Mouse (Mus musculus): ENCODE results near the gene Chil3. TPM values are rescaled to one million over a fixed set of nuclear protein-coding genes. Genes with fewer than 3 reads are reported as not detected.

Gene Chil3
- polyA plus RNA-seq, 1 experiment, result not detected

GRCm38 (mm10) chr3:106126999-106127398 lies 40.4 kb downstream of the Chil3 start:
- Histone ChIP-seq H3K4me3 (ENCODE audit: insufficient read depth, low read depth, low read length) (no peak overlapping the region), H3K4me1 (ENCODE audit: control insufficient read depth, insufficient read depth, insufficient read length, low read length) (no peaks in the 10 kb centered on the region), H3K27ac (replicated peaks; ENCODE audit: low read depth, low read length) (no peak overlapping the region)

DNA sequence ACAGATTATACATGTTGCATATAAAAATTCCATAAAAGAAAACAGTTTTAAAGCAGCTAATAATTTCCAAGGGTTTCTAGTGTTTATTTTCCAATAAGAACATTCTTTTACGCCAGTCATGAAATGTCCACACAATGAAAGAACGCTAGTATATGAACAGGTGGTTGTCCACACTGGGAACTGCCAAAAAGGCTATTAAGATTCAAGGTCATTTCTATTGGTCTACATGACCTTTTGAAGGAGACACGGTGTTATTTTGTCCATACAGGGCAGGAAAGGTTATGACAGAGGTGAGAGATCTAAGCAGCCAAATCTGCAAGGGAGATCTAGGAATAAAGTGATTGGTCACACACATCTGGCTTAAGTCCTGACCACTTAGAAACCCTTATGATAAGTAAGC lies 54.4 kb downstream of the Chil3 start, which contains the start of gene Chia1:
Gene Chia1 (plus strand): TSS at position 301 of the 400 bp plus-strand sequence.
- Histone ChIP-seq H3K4me3 (ENCODE audit: insufficient read depth, low read depth, low read length) (no peak within 1 kb of the TSS), H3K4me1 (ENCODE audit: control insufficient read depth, insufficient read depth, insufficient read length, low read length) (no peaks in the 10 kb centered on the region), H3K27ac (replicated peaks; ENCODE audit: low read depth, low read length) (no peak within 1 kb of the TSS)

Other genes with a start within 250 kb of the Chil3 start
- 2.4 and 4.1 TPM in 2 replicates for gene I830077J02Rik, start 234.9 kb downstream of the Chil3 start, polyA plus RNA-seq (2012; ENCODE audit: insufficient read depth, insufficient read length, missing spikeins)
- gene Wdr77, start 208.2 kb downstream of the Chil3 start, polyA plus RNA-seq (2012; ENCODE audit: insufficient read depth, insufficient read length, missing spikeins), result 21.2 and 22.0 TPM in 2 replicates
- 1,766 and 2,018 TPM in 2 replicates for gene Atp5f1, start 207.5 kb downstream of the Chil3 start, polyA plus RNA-seq (2012; ENCODE audit: insufficient read depth, insufficient read length, missing spikeins)
- gene Ovgp1, start 193.9 kb downstream of the Chil3 start, polyA plus RNA-seq (2012; ENCODE audit: insufficient read depth, insufficient read length, missing spikeins), result 0.67 TPM in 1 of 2 replicates, not detected in the other
- not detected in 2 replicates for gene Pifo, start 152.9 kb downstream of the Chil3 start, polyA plus RNA-seq (2012; ENCODE audit: insufficient read depth, insufficient read length, missing spikeins)
- gene Chil5, start 134.8 kb downstream of the Chil3 start, polyA plus RNA-seq (2012; ENCODE audit: insufficient read depth, insufficient read length, missing spikeins), result not detected in 2 replicates
- gene Chia1, start 54.3 kb downstream of the Chil3 start, polyA plus RNA-seq (2012; ENCODE audit: insufficient read depth, insufficient read length, missing spikeins), result not detected in 2 replicates
- gene Chil4, start 51.9 kb upstream of the Chil3 start, polyA plus RNA-seq (2012; ENCODE audit: insufficient read depth, insufficient read length, missing spikeins), result not detected in 2 replicates
- gene Chil6, start 238.6 kb upstream of the Chil3 start, polyA plus RNA-seq (2012; ENCODE audit: insufficient read depth, insufficient read length, missing spikeins), result not detected in 2 replicates

All from brown adipose tissue, adult 24 weeks (tissue).